Mouse (Mus musculus) R1 (cell line): ENCODE measurements at regions not wholly inside any gene's neighbourhood (a gene's known extent, or its start where the extent isn't known, plus 50 kb on each side); places are given as distances from the start of the nearest gene placed in this dataset.
"Not testable (repeated sequence)": the region's sequence is repeated elsewhere in the genome, so short reads cannot be mapped to it uniquely, and the experiment has no call there.

Experiments
- DNase-seq: peaks from one replicate; pipeline ENCODE4 v3.0.0-alpha.2; 2018; ENCODE audit warnings: low read depth, low spot score

GRCm38 (mm10) chr4:69435390-69435789 lies 481.2 kb upstream of the Brinp1 start:
- no peak for DNase-seq

GRCm38 (mm10) chr4:69410411-69410810 lies 456.2 kb upstream of the Brinp1 start:
- DNase-seq = not testable (repeated sequence)

- no peak for DNase-seq
Measured at GRCm38 (mm10) chr4:69395451-69395850, 441.3 kb upstream of the Brinp1 start.

- DNase-seq = no peak
Measured at GRCm38 (mm10) chr4:69383318-69383717, 429.1 kb upstream of the Brinp1 start.

- DNase-seq = no peak
Measured at GRCm38 (mm10) chr4:69346979-69347465, 392.8 kb upstream of the Brinp1 start.

GRCm38 (mm10) chr4:69327606-69328005 lies 373.4 kb upstream of the Brinp1 start:
- no peak for DNase-seq
